Mouse (Mus musculus): Measurements from ENCODE around the gene Ptprm. TPM values are rescaled to one million over a fixed set of nuclear protein-coding genes. Genes with fewer than 3 reads are reported as not detected.
A peak's percentile ranks its signal among the peaks of the same experiment; 100 is the strongest.

The Ptprm gene
- not detected in 2 replicates for polyA plus RNA-seq (2012; ENCODE audit: insufficient read depth, insufficient read length, low replicate concordance, missing spikeins)

DNA sequence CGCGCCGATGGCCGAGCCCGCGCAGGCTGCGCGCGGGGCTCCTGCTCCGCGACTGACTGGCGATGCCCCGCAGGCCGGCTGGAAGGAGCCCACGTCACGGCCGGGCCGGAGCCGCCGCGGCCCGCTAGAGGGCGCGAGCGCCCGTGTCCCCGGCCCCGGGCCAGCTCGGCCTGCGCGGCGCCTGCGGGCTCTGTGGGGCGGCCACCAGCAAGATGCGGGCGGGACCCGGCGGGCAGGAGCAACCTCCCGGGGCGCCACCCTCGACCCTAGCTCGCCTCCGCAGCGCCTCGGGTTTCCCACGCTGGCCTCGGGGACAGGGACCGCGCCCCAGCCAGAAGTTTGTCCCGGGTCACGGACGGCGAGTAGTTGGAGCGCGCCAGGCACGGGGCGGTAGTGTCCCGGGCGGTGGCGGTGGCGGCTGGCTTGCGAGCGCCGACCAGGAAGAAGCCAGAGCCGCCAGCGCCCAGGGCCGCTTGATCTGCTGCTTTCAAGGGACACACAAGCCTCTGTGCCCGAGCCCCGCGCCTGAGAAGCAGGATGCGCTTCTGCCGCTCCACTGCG is at the start of gene Ptprm:
Gene Ptprm (minus strand): TSS at position 7 of the 561 bp plus-strand sequence.
- peak within 1 kb of the TSS; percentile 87 for H3K4me3 ChIP-seq (ENCODE audit: insufficient read depth, low read depth, low read length)
- no peaks in the 10 kb centered on the region for H3K4me1 ChIP-seq (ENCODE audit: control insufficient read depth, insufficient read depth, low read length)
- under 1% methylated on average over 72 of the region's 73 CpGs for WGBS
- peak within 1 kb of the TSS; percentile 89 for H3K27ac ChIP-seq (ENCODE audit: insufficient read depth, low read depth, low read length)
- TF ChIP-seq CTCF (IDR thresholded peaks at IDR 0.05; ENCODE audit: insufficient read depth, low read depth, low read length) (peak; percentile 64), POLR2A (IDR thresholded peaks at IDR 0.05; ENCODE audit: insufficient read depth, low read depth, low read length) (peak; percentile 62)

DNA sequence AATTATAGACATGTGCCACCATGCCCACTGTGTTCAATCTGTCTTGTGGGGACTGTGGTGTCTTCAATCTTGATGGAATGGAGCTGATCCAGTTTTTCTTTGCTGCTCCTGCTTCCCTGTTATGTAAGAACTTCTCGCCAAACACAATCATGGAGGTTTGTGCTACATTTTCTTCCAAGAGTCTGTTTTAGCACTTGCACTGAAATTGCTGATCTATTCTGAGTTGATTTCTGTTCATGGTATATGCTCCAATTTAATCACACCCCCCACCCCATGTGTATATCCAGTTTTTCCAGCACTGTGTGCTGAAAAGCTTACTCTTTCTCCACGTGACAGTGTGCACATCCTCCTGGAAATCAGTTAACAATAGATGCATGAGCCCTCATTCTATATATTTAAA is 41.9 kb upstream of the Ptprm start:
- WGBS = 64% methylated on average over 2 of the region's 2 CpGs
- Histone ChIP-seq H3K4me1 (ENCODE audit: control insufficient read depth, insufficient read depth, low read length) (0 out of 2 replicates have a peak, but pooled peaks cover under 1% of the 10 kb centered on the region), H3K4me3 (ENCODE audit: insufficient read depth, low read depth, low read length) (no peak overlapping the region), H3K27ac (ENCODE audit: insufficient read depth, low read depth, low read length) (no peak overlapping the region)
- TF ChIP-seq CTCF (IDR thresholded peaks at IDR 0.05; ENCODE audit: insufficient read depth, low read depth, low read length) (no peak), POLR2A (IDR thresholded peaks at IDR 0.05; ENCODE audit: insufficient read depth, low read depth, low read length) (no peak)

DNA sequence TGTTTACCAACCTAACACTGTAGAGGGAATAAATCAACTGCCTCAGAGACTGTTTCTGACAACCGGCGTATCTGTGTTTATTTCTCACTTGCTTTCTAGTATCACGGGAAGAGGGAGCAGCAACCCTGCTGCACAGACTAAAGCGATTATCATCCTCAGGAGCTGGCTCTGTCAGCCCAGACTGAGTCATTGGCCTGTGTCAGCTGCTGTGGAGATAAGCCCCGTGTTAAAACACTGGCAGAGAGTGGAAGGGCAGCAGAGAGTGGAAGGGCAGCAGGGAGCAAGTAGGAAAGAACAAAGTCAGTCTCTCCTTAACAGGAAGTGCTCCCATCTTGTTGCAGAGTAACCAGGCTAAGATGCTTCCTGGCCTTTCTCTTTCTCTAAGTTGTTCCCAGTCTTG is 36.6 kb upstream of the Ptprm start:
- 39% methylated on average over 5 of the region's 5 CpGs for WGBS
- TF ChIP-seq CTCF (IDR thresholded peaks at IDR 0.05; ENCODE audit: insufficient read depth, low read depth, low read length) (no peak), POLR2A (IDR thresholded peaks at IDR 0.05; ENCODE audit: insufficient read depth, low read depth, low read length) (no peak)
- Histone ChIP-seq H3K4me3 (ENCODE audit: insufficient read depth, low read depth, low read length) (no peak overlapping the region), H3K4me1 (ENCODE audit: control insufficient read depth, insufficient read depth, low read length) (no peaks in the 10 kb centered on the region), H3K27ac (ENCODE audit: insufficient read depth, low read depth, low read length) (no peak overlapping the region)

DNA sequence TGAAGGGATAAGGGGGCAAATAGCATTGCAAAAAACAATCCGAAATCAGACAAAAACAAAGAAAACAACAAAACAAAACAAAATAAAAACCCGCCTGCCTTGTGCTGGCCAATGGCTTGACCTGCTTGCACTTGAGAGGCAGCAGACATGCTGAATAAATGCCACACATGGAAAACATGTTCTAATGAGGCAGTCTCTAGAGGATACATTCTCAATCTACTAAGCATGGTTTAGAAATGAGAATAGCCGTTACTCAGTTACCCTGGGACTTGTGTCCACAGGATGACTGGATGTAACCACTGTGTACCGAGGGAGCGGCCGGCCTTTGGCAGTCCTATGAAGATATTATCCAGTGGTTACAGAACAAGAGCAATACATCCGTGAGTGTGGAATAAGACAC is 33.9 kb upstream of the Ptprm start:
- TF ChIP-seq CTCF (IDR thresholded peaks at IDR 0.05; ENCODE audit: insufficient read depth, low read depth, low read length) (no peak), POLR2A (IDR thresholded peaks at IDR 0.05; ENCODE audit: insufficient read depth, low read depth, low read length) (no peak)
- no peak overlapping the region for H3K27ac ChIP-seq (ENCODE audit: insufficient read depth, low read depth, low read length)
- no peak overlapping the region for H3K4me3 ChIP-seq (ENCODE audit: insufficient read depth, low read depth, low read length)
- H3K4me1 ChIP-seq (ENCODE audit: control insufficient read depth, insufficient read depth, low read length) = no peaks in the 10 kb centered on the region
- 83% methylated on average over 7 of the region's 7 CpGs for WGBS

DNA sequence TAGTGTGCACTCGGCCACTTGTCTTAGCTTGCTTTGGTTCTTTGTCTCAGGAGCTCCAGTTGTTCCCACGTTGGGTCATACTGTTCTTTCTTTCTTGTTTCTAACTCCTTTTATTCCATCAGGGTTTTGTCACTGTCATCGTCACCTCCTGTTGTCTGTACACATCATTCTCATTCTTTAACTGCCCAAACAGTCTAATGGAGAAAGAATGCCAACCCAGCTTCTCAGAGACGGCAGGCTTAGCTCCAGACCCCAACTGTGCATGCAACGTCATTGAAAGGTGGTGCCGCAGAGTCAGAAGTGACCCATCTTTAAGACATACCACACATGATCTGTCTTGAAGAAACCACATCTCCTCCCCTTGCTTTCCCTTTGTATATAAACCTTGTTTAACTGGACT is 31.0 kb upstream of the Ptprm start:
- 64% methylated on average over 6 of the region's 6 CpGs for WGBS
- TF ChIP-seq POLR2A (IDR thresholded peaks at IDR 0.05; ENCODE audit: insufficient read depth, low read depth, low read length) (no peak), CTCF (IDR thresholded peaks at IDR 0.05; ENCODE audit: insufficient read depth, low read depth, low read length) (no peak)

DNA sequence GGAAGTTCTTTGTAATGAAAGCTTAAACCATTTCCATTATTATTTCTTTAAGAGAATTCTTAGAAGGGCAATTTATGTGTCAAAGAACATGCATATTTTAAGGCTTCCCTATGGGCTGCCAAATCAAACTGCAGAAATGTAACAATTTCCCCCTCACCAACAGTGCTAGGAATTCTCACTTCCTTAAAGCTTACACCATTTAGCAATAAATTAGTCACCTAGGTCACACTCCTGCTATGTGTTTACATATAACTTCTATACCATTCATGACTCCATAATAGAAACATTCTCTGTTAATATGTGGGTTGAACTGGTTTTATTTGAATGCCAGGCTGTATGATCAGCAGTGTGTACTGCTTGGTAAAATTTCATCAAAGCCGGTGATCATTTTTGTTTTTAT is 29.4 kb upstream of the Ptprm start:
- Histone ChIP-seq H3K4me3 (ENCODE audit: insufficient read depth, low read depth, low read length) (no peak overlapping the region), H3K4me1 (ENCODE audit: control insufficient read depth, insufficient read depth, low read length) (no peaks in the 10 kb centered on the region), H3K27ac (ENCODE audit: insufficient read depth, low read depth, low read length) (no peak overlapping the region)
- no peak for TF ChIP-seq CTCF (IDR thresholded peaks at IDR 0.05; ENCODE audit: insufficient read depth, low read depth, low read length)
- TF ChIP-seq POLR2A (IDR thresholded peaks at IDR 0.05; ENCODE audit: insufficient read depth, low read depth, low read length) = no peak
- WGBS = 81% methylated on average over 1 of the region's 1 CpGs

More for the DNA sequence above, 31.0 kb upstream of the Ptprm start:
- Histone ChIP-seq H3K4me1 (ENCODE audit: control insufficient read depth, insufficient read depth, low read length) (no peaks in the 10 kb centered on the region), H3K4me3 (ENCODE audit: insufficient read depth, low read depth, low read length) (no peak overlapping the region), H3K27ac (ENCODE audit: insufficient read depth, low read depth, low read length) (no peak overlapping the region)

DNA sequence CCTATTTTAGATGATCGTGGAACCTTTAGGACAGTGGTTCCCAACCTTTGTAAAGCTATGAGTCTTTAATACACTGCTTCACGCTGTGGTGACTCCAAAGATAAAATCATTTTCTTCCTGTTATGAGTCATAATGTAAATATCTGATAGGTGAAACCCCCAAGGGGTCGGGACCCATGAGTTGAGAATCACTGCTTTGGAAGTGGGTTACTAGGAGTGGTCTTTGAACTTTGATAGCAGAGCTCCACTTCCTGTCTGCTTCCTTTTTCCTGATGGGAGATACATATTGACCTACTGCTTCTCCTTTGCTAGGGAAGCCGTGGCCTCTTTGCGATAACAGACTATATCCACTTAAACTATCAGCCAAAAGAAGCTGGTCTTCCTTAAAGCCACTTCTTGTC is 27.4 kb upstream of the Ptprm start:
- no peak overlapping the region for H3K27ac ChIP-seq (ENCODE audit: insufficient read depth, low read depth, low read length)
- H3K4me1 ChIP-seq (ENCODE audit: control insufficient read depth, insufficient read depth, low read length) = no peaks in the 10 kb centered on the region
- TF ChIP-seq CTCF (IDR thresholded peaks at IDR 0.05; ENCODE audit: insufficient read depth, low read depth, low read length) (no peak), POLR2A (IDR thresholded peaks at IDR 0.05; ENCODE audit: insufficient read depth, low read depth, low read length) (no peak)
- 87% methylated on average over 5 of the region's 5 CpGs for WGBS
- H3K4me3 ChIP-seq (ENCODE audit: insufficient read depth, low read depth, low read length) = no peak overlapping the region

DNA sequence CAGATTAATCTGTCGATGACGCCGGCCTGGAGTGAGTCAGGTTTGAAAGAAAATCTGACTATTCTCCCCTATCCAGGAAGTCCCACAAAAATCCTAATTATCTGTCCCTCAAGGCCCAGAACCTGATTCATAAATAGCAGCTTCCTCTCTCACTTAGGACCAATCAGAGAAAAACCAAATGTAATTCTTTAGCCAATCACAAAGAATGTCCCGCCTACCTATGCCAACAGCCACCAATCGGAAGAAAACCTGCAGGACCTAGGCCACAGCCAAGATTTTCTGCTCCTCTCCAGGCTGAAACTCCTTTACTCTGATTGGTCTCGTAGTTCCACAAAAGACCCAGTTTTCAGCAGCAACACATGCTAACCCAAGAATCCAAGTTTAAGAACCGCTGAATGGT is 13.6 kb upstream of the Ptprm start:
- H3K27ac ChIP-seq (ENCODE audit: insufficient read depth, low read depth, low read length) = no peak overlapping the region
- 84% methylated on average over 7 of the region's 7 CpGs for WGBS
- H3K4me3 ChIP-seq (ENCODE audit: insufficient read depth, low read depth, low read length) = no peak overlapping the region
- H3K4me1 ChIP-seq (ENCODE audit: control insufficient read depth, insufficient read depth, low read length) = peaks cover 4% of the 10 kb centered on the region; the same call in 1 of the 2 replicates
- no peak for TF ChIP-seq CTCF (IDR thresholded peaks at IDR 0.05; ENCODE audit: insufficient read depth, low read depth, low read length)
- TF ChIP-seq POLR2A (IDR thresholded peaks at IDR 0.05; ENCODE audit: insufficient read depth, low read depth, low read length) = no peak

DNA sequence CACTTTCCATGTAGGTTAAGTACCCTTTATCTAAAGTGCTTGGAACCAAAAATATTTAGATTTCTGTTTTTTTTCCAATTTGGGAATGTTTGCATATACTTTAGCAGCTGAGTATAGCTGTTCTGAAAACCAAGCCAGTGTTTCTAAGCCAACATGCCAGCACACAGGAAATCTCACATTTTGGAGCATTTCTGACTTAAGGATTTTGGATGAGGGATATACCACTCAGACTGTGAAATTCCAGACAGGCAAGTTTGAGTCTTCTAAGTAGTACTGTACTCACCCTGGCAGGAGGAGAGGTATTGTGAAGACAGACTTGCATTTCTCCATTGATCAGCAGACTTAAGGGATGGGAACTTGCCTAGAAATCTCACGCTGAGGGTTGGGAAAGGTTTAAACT is 10.2 kb upstream of the Ptprm start:
- Histone ChIP-seq H3K27ac (ENCODE audit: insufficient read depth, low read depth, low read length) (no peak overlapping the region), H3K4me1 (ENCODE audit: control insufficient read depth, insufficient read depth, low read length) (peaks cover 4% of the 10 kb centered on the region; the same call in 1 of the 2 replicates), H3K4me3 (ENCODE audit: insufficient read depth, low read depth, low read length) (no peak overlapping the region)
- no peak for TF ChIP-seq CTCF (IDR thresholded peaks at IDR 0.05; ENCODE audit: insufficient read depth, low read depth, low read length)
- no peak for TF ChIP-seq POLR2A (IDR thresholded peaks at IDR 0.05; ENCODE audit: insufficient read depth, low read depth, low read length)
- 84% methylated on average over 1 of the region's 1 CpGs for WGBS
